Mouse (Mus musculus) brain, embryonic 14.5 days (tissue): Measurements from ENCODE around the gene Vmn1r26.

Experiments
- CTCF ChIP-seq: fragments of 200-500 bp; IDR thresholded peaks from 2 replicates; pipeline ENCODE4 v1.5.1; 2012; ENCODE audit warnings: inconsistent platforms, mild to moderate bottlenecking, moderate library complexity, borderline replicate concordance; ENCODE audit not compliant: insufficient read depth, insufficient read length; ENCODE audit errors: extremely low read depth
- POLR2A ChIP-seq: fragments of 200-500 bp; IDR thresholded peaks from 2 replicates; pipeline ENCODE4 v1.6.1; 2012; ENCODE audit warnings: mild to moderate bottlenecking, inconsistent platforms, borderline replicate concordance; ENCODE audit not compliant: poor library complexity, insufficient read depth, insufficient read length, severe bottlenecking; ENCODE audit errors: extremely low read depth

DNA sequence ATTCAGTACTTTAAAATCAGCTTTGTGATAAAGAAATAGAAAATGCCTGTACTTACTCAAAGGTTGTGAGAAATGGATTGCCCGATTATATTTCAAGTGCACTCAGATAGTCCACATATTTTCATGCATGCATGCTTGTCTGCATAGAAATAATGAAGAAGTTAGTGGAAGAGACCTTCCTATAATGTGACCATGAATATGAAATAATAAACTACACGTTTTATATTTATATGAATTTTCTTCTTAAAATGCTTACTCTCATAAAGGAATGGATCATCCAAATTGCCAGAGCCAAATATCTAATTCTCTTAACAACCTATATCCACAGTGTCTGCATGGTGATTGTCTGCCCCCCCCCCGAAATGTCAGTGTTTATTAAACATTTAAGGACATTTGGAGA lies 34.2 kb downstream of the Vmn1r26 start, which contains the start of gene Vmn1r25:
- no peak for TF ChIP-seq POLR2A
- TF ChIP-seq CTCF, result no peak
